Mouse (Mus musculus) kidney, embryonic 14.5 days (tissue): ENCODE results near the gene Naxe. TPM values are rescaled to one million over a fixed set of nuclear protein-coding genes. Genes with fewer than 3 reads are reported as not detected.

Source experiments
- ATAC-seq: fragments of 200-750 bp; cut with Nextera tagmentation; 2 replicates; pipeline ENCODE4 v1.8.0; 2017; ENCODE audit warnings: moderate number of reproducible peaks, mild to moderate bottlenecking, moderate TSS enrichment, moderate library complexity; ENCODE audit not compliant: low FRiP score, low TSS enrichment
- H3K27ac ChIP-seq: fragments of 300-500 bp; sonication (generic); 2 replicates; pipeline ENCODE4 v1.5.1; 2014; ENCODE audit warnings: low read depth, mild to moderate bottlenecking, low read length, moderate library complexity, mixed read lengths
- H3K27me3 ChIP-seq: fragments of 300-500 bp; sonication (generic); 2 replicates; pipeline ENCODE4 v1.6.1; 2014; ENCODE audit warnings: mild to moderate bottlenecking, low read length; ENCODE audit not compliant: control insufficient read depth, insufficient read depth
- H3K36me3 ChIP-seq: fragments of 300-500 bp; sonication (generic); 2 replicates; pipeline ENCODE4 v1.6.1; 2014; ENCODE audit warnings: low read length, mixed read lengths; ENCODE audit not compliant: control insufficient read depth, insufficient read depth
- H3K4me1 ChIP-seq: fragments of 300-500 bp; sonication (generic); 2 replicates; pipeline ENCODE4 v1.6.1; 2014; ENCODE audit warnings: low read length, mixed read lengths; ENCODE audit not compliant: control insufficient read depth, insufficient read depth
- H3K4me2 ChIP-seq: fragments of 300-500 bp; sonication (generic); replicated peaks from 2 replicates; pipeline ENCODE4 v1.6.1; 2014; ENCODE audit warnings: low read depth, mild to moderate bottlenecking, low read length
- H3K4me3 ChIP-seq: fragments of 300-500 bp; sonication (generic); 2 replicates; pipeline ENCODE4 v1.5.1; 2014; ENCODE audit warnings: mild to moderate bottlenecking, low read length
- H3K9ac ChIP-seq: fragments of 300-500 bp; sonication (generic); 2 replicates; pipeline ENCODE4 v1.6.1; 2014; ENCODE audit warnings: low read depth, mild to moderate bottlenecking, low read length, moderate library complexity
- H3K9me3 ChIP-seq: fragments of 300-500 bp; sonication (generic); 2 replicates; pipeline ENCODE4 v1.6.1; 2016; ENCODE audit warnings: low read length; ENCODE audit not compliant: control insufficient read depth
- WGBS: fragments of 180-500 bp; shearing (Covaris S2); extraction: QIAGEN DNeasy Blood & Tissue Kit; methylation state at CpG from one replicate; pipeline ENCODE4 v1.1.7; 2014; 5-methylcytosine and 5-hydroxymethylcytosine counted together
- polyA plus RNA-seq: library from polyadenylated mRNA; unstranded; fragments of >200 nt; fragmentation: Nextera tagmentation; extraction: Ambion mirVana; gene quantifications from 2 replicates; pipeline ENCODE4 v1.2.1, GENCODE M21; 2014

The Naxe gene
- 159 and 171 TPM in 2 replicates for polyA plus RNA-seq

DNA sequence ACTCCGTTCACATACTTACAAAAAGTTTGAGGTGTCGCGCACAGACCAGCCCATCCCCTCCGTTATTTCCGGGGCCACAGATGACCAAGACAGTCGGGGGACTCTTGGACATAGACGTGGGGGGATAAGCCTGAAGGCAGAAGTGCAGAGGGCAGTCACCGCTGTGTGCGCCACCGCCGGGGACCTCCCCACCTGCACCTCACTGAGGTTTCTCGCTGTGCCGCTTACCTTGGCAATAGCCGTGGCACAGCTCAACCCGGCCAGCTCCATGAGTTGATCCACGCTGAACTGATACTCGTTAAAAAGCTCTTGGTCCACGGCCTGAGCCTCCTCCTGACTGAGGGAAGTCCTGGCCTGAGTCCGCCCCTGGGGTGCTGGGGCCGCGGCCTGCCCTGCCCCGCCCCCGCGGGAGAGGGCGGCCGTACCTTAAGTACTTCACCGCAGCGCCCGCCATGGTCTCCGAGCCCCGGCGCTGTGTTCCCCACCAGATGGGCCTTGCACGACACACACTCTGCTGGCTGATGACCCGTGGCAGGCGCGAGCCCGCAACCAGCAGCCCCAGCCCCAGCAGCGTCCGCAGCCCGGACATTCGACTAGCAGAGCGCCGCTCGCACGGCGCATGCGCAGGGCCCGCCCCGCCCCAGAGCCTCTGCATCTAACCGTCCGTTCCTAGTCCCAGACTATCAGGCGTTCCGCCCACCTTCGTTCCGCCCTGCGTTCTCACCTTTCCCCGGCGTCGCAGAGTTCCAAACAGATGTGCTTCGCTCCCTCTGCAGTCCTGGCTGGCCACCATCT is at the start of gene Naxe:
Gene Naxe (minus strand): TSS at position 594 of the 795 bp plus-strand sequence.
- H3K4me2 ChIP-seq = peak within 1 kb of the TSS; percentile 73
- no peaks in the 10 kb centered on the region for H3K4me1 ChIP-seq
- peak within 1 kb of the TSS; percentile 84 for H3K9ac ChIP-seq
- 1% methylated on average over 59 of the region's 60 CpGs for WGBS
- H3K36me3 ChIP-seq = peaks cover 36% of the 10 kb centered on the region
- peak within 1 kb of the TSS; percentile 44 for H3K27ac ChIP-seq
- no peaks in the 10 kb centered on the region for H3K27me3 ChIP-seq
- H3K4me3 ChIP-seq = peak within 1 kb of the TSS; percentile 73
- peak; percentile 95 for ATAC-seq
- no peaks in the 10 kb centered on the region for H3K9me3 ChIP-seq

DNA sequence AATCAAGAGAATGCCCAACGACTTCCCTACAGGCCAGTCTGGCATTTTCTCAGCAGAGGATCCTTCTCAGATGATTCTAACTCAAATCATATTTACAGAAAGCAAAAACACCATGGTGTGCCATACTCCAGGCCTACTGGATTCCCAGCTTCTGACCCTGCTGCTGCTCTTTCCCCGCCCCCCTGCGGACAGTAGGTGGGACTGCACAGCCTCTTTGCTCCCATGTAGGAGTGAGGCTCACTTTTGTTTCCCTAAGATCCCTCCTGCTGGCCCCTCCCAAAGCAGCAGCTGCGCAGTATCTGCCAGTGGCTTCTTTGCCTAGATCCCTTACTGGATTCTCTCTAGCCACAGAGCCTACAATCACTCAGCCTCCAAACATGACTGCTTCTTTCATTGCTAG is 47.8 kb upstream of the Naxe start:
- Histone ChIP-seq H3K9ac (no peak overlapping the region), H3K27ac (no peak overlapping the region), H3K36me3 (peaks cover 73% of the 10 kb centered on the region), H3K4me3 (no peak overlapping the region), H3K4me1 (no peaks in the 10 kb centered on the region), H3K9me3 (no peaks in the 10 kb centered on the region), H3K27me3 (no peaks in the 10 kb centered on the region), H3K4me2 (no peak overlapping the region)
- WGBS = 89% methylated on average over 4 of the region's 4 CpGs
- no peak for ATAC-seq

DNA sequence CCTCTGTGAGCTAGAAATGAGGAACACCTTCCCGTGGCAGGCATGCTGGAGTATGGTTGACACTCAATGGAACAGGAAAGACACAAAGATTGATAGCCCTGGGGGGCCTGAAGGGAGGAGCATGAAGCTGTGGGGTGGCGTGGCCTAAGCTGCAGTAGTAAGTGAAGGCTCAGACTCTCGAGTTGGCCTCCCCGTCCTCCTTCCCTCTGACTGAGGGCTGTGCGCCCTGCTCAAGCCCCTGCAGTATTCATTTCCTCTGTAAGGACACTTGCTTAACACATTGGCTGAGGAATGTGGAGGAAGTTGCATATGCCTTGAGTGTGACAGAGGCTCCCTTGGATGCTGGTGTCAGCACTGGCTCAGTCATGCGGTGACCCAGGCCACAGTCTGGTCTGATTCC is 44.3 kb upstream of the Naxe start:
- Histone ChIP-seq H3K4me2 (no peak overlapping the region), H3K9ac (no peak overlapping the region), H3K4me1 (no peaks in the 10 kb centered on the region), H3K27ac (peak overlapping the region; percentile 21; the same call in 1 of the 2 replicates), H3K27me3 (no peaks in the 10 kb centered on the region), H3K36me3 (peaks cover 65% of the 10 kb centered on the region), H3K4me3 (no peak overlapping the region), H3K9me3 (no peaks in the 10 kb centered on the region)
- ATAC-seq = no peak
- WGBS = 78% methylated on average over 6 of the region's 6 CpGs

DNA sequence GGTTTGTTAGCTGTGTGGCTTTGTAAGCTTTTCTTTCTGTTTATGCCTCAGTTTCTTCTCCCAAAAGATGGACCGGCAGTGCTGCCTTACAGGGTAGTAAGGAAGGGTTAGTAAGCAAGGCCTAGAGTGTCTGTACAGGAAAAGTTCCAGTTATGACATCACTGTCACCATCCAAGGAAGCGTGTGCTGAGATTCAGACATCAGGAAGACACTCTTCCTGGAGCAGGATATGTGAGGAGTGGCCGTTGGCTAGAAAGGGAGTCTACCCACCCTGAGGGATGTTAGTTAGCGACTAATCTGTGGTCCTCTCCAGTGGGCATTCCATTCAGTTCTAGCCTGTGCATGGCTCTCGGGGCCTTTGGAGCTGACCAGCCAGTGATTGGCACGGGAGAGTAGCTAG is 43.9 kb upstream of the Naxe start:
- H3K4me2 ChIP-seq = no peak overlapping the region
- H3K9me3 ChIP-seq = no peaks in the 10 kb centered on the region
- no peaks in the 10 kb centered on the region for H3K4me1 ChIP-seq
- 86% methylated on average over 6 of the region's 6 CpGs for WGBS
- ATAC-seq = no peak
- H3K9ac ChIP-seq = no peak overlapping the region
- peak overlapping the region; percentile 21; the same call in 1 of the 2 replicates for H3K27ac ChIP-seq
- no peaks in the 10 kb centered on the region for H3K27me3 ChIP-seq
- H3K36me3 ChIP-seq = peaks cover 62% of the 10 kb centered on the region
- H3K4me3 ChIP-seq = no peak overlapping the region

DNA sequence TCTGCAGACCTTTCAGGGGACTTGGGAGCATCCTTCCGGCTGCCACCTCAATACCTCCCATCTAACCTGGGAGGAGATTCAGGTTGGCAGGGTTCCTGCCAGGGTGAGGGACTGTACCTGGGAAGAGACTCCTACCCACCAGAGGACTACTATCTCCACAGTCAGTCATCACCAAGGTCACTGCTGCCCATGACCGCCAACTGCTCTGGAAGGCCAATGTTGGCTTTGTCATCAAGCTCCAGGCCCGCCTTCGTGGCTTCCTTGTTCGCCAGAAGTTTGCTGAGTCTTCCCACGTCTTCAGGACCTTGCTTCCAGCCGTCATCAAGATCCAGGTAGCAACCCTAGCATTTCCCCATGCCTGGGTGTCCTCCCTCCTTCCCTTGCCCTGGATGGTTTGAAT is 43.4 kb upstream of the Naxe start:
- Histone ChIP-seq H3K4me2 (no peak overlapping the region), H3K9me3 (no peaks in the 10 kb centered on the region), H3K36me3 (peaks cover 62% of the 10 kb centered on the region), H3K4me1 (no peaks in the 10 kb centered on the region), H3K9ac (no peak overlapping the region), H3K27me3 (no peaks in the 10 kb centered on the region), H3K4me3 (no peak overlapping the region), H3K27ac (no peak overlapping the region)
- no peak for ATAC-seq
- 91% methylated on average over 7 of the region's 7 CpGs for WGBS

DNA sequence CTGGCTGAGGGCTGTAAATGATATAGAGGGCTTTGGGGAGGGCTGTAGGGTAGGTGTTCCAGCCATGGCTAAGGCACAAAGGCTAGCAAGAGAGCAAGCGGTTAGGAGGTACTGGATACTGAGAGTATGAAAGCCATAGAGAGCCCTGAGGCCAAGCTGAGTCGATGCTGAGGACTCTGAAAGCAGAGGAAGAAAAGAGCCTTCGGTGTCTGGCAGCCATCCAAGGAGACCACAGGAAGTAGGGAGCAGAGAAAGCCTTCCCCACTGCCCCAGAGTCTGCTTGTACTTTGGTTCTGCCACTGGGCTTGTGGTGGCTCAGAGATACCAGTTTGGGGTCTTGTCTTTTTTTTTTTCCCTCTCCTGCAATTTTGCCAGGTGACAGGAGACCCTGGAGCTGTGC is 42.0 kb upstream of the Naxe start:
- Histone ChIP-seq H3K27ac (no peak overlapping the region), H3K9me3 (no peaks in the 10 kb centered on the region), H3K4me2 (no peak overlapping the region), H3K36me3 (peaks cover 58% of the 10 kb centered on the region), H3K4me1 (no peaks in the 10 kb centered on the region), H3K27me3 (no peaks in the 10 kb centered on the region), H3K9ac (no peak overlapping the region), H3K4me3 (no peak overlapping the region)
- ATAC-seq = no peak
- 91% methylated on average over 3 of the region's 3 CpGs for WGBS

DNA sequence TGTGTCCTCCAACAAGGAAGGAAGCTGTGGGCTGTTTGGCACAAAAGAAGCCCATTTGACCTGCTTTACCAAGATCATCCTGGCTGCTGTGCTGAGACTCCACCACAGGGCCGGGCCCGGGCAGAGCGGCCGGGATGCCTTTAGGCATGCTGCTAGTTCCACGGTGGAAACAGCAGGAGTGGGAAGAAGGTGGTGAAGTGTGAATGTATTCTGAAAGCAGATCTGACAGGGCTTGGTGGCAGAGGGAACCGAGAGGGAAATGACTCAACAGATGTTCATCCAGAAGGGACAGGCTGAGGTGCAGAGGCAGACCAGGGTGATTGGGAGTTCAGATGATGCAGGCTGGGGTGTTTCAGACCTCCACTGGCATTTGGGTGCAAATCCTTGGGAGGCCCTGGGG is 39.4 kb upstream of the Naxe start:
- Histone ChIP-seq H3K27ac (no peak overlapping the region), H3K4me3 (no peak overlapping the region), H3K4me1 (no peaks in the 10 kb centered on the region), H3K4me2 (no peak overlapping the region), H3K36me3 (peaks cover 64% of the 10 kb centered on the region), H3K9me3 (no peaks in the 10 kb centered on the region), H3K9ac (no peak overlapping the region), H3K27me3 (no peaks in the 10 kb centered on the region)
- WGBS = 83% methylated on average over 6 of the region's 6 CpGs
- ATAC-seq = no peak

DNA sequence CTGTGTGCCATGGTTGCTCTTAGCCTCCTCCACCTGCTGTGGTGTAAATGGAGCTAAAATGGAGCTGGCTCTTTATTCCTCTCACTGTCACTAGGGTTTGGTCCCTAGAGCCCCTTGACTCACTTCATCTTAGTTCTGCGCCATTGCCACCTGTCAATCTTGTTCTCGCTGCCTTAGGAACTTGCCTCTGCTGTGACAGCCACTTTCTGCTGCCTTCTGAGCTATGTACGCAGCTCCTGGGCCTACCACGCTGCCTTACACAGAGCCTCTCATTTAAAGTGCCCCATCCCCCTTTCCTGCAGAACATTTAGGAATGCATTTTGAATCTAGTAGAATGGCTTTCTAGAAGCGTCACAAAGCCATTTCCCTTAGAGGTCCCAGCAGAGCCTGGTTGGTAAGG is 35.8 kb upstream of the Naxe start:
- H3K4me1 ChIP-seq = no peaks in the 10 kb centered on the region
- H3K4me2 ChIP-seq = no peak overlapping the region
- no peak for ATAC-seq
- H3K4me3 ChIP-seq = no peak overlapping the region
- 91% methylated on average over 5 of the region's 5 CpGs for WGBS
- no peak overlapping the region for H3K27ac ChIP-seq
- peaks cover 72% of the 10 kb centered on the region for H3K36me3 ChIP-seq
- no peaks in the 10 kb centered on the region for H3K27me3 ChIP-seq
- no peaks in the 10 kb centered on the region for H3K9me3 ChIP-seq
- H3K9ac ChIP-seq = no peak overlapping the region

DNA sequence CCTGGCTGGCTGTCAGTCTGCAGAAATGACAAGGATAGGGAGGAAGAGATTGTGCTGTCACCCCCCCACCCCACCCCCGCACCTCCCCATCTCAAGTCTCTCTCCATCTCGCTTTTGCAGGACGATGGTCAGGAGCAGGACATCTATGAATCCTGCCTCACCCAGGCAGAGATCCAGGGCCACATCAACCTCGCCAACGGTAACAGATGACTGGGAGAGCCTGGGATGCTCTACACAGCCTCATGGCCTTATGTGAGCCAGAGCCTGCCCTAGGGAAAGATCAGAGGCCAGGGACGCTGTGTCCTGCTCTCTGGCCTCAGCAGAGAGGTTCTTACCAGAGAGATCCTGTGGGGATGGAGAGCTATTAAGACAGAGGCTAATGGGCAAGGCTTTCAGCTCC is 32.3 kb upstream of the Naxe start:
- H3K9ac ChIP-seq = no peak overlapping the region
- no peak overlapping the region for H3K27ac ChIP-seq
- H3K9me3 ChIP-seq = no peaks in the 10 kb centered on the region
- no peak for ATAC-seq
- WGBS = 94% methylated on average over 6 of the region's 6 CpGs
- H3K27me3 ChIP-seq = no peaks in the 10 kb centered on the region
- no peak overlapping the region for H3K4me3 ChIP-seq
- H3K4me2 ChIP-seq = no peak overlapping the region
- no peaks in the 10 kb centered on the region for H3K4me1 ChIP-seq
- H3K36me3 ChIP-seq = peaks cover 82% of the 10 kb centered on the region
